Mouse (Mus musculus) frontal cortex, postnatal 10 days (tissue): ENCODE data around the gene Ntn4.

ENCODE experiments used
- DNase-seq, 2 experiments: peaks; one replicate each; pipeline ENCODE4 v3.0.0; 2022; ENCODE audit warnings: low spot score in 2 of 2, mixed read lengths in 1 of 2

Gene Ntn4

GRCm38 (mm10) chr10:93783216-93784013, 142.9 kb downstream of the Ntn4 start:
- DNase-seq: no peak
